Mouse (Mus musculus) telencephalon, adult 2 months (tissue): ENCODE measurements around the gene Kdm4b.
A peak's percentile ranks its signal among the peaks of the same experiment; 100 is the strongest.

Experiments
- DNase-seq: peaks from one replicate; pipeline ENCODE4 v3.0.0-alpha.2; 2011; ENCODE audit warnings: low read depth, low spot score

The Kdm4b gene

DNA sequence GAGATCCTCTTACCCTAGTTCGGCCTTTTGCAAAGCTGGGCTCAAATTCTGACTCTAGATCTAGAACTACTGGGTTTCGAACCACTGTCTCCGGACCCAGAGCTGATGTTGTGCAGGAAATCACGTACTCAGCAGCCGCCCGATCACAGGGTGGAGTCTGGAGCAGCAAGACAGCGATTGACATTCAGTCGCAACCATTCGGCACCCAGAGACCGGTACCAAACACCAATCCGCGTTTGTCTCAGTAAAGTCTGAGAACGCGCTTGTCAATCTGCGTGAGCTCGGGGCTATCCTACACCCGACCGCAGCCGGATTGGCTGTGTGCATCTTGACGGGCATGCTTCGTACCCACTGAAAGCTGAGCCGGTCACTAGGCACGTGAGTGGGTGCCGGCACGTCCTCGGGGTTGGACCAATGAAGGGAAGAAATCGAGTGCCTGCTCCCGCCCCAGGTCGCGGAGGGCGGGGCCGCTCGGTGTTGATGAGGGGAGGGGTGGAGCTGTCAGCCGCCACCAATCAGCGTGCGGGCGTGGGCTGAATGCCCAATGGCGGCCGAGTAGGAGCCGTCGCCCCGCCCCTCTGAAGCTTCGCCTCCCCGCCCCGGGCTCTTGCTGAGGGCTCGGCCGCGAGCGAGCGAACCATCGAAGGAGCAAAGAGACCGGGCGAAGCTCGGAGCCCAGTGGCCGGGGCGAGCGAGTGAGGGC lies at the start of gene Kdm4b:
Gene Kdm4b, plus strand, starts transcription at position 613 of the 703 bp plus-strand sequence.
- DNase-seq = peak; percentile 100

DNA sequence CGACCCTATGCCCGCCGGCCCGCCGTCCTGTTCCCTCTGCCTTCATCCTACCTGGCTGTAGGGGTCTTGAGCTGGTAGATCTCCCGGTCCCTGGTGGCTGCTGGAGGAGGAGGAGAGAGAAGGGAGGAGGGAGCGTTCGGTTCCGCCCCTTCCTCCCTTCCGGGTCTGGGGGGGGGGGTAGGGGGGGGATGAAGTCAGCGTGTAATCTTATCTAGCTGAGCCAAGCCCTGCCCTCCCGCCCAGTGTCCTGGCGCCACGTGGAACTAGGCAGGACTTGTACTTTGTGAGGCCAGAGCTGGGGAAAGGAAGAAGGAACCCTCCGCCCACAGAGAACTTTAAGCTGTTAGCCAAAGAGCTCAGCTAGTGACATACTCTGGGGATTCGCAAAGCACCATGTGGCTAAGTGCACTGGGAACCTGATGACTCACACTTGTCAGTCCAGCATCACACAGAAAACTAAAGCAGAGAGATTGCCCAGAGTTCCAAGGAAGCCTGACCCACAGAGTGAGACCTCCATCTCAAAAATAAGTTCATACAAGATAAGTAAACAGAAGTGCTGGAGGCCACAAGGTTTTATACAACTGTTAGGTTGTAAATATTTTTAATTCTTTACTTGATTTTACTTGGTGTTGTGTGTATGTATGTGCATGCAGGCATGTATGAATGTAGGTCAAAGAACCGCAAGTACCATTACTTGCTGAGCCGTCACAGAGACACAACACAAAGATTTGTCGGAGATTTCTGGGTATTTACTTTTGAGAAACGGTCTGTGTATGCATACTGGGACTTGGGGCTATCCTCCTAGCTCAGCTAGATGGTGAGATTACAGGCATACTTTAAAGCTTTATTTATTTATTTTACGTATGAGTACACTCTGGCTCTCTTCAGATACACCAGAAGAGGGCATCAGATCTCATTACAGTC lies 49.0 kb upstream of the Kdm4b start, which contains the start of gene Ticam1:
Gene Ticam1, minus strand, starts transcription at position 144 of the 924 bp plus-strand sequence.
- peak; percentile 83 for DNase-seq

DNA sequence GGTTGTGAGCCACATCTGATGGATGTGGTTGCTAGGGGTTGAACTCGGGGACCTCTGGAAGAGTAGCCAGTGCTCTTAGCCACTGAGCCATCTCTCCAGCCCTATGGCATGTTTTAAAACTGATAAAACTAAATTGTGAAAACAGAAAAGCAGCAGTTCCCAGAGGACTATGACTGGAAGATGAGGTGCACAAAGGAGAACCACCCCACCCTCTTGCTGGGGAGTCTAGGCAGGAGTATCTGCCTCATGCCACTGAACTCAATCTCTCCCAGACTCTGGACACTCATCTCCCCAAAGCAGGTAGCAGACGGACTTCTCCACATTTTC lies 48.3 kb upstream of the Kdm4b start:
- DNase-seq = no peak

GRCm38 (mm10) chr17:56278340-56278739 lies 47.5 kb upstream of the Kdm4b start:
- DNase-seq = no peak

GRCm38 (mm10) chr17:56279481-56280155 lies 46.2 kb upstream of the Kdm4b start:
- no peak for DNase-seq

- no peak for DNase-seq
Observed at GRCm38 (mm10) chr17:56281193-56281592, 44.7 kb upstream of the Kdm4b start.

GRCm38 (mm10) chr17:56282802-56283201 lies 43.1 kb upstream of the Kdm4b start:
- DNase-seq = no peak

GRCm38 (mm10) chr17:56283316-56283715 lies 42.5 kb upstream of the Kdm4b start:
- peak; percentile 59 for DNase-seq

- no peak for DNase-seq
Observed at GRCm38 (mm10) chr17:56285995-56286394, 39.9 kb upstream of the Kdm4b start.

DNA sequence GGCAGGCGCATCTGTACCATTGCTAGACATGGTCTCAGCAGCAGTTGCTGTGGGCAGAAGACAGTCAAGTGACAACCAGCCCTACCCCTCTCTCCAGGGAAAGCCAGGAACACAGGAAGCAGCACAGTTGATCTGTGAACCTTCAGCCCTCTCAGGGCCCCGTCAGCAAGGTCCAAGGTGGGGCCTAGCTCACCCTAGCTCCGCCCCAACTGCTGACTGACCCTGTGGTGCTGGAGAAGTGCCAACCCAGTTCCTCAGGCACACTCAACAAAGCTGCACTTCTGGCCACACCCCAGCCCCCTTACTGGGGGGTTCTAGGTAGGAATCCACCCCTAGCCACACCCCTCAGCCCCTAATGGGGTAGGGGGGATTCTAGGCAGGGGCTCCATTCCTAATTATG lies 38.0 kb upstream of the Kdm4b start:
- DNase-seq = no peak

DNA sequence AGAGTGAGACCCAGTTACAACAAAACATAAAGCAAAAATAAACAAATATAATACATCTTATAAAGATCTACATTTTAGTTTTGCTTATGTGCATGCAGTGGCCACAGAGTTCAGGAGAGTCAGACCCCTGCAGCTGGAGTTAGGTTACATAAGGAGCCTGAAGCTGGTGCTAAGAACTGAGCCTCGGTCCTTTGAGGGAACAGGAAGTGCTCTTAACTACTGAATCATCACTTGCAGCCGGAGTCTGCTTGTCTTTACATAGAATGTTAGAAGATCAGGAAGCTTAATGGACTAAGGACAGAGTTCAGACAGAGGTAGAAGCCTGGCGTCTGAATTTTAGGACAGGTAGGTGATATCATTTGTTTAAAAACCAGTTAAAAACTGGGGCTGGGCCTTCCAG lies 37.0 kb upstream of the Kdm4b start:
- no peak for DNase-seq

GRCm38 (mm10) chr17:56289371-56290331 lies 36.2 kb upstream of the Kdm4b start:
- DNase-seq = no peak

DNA sequence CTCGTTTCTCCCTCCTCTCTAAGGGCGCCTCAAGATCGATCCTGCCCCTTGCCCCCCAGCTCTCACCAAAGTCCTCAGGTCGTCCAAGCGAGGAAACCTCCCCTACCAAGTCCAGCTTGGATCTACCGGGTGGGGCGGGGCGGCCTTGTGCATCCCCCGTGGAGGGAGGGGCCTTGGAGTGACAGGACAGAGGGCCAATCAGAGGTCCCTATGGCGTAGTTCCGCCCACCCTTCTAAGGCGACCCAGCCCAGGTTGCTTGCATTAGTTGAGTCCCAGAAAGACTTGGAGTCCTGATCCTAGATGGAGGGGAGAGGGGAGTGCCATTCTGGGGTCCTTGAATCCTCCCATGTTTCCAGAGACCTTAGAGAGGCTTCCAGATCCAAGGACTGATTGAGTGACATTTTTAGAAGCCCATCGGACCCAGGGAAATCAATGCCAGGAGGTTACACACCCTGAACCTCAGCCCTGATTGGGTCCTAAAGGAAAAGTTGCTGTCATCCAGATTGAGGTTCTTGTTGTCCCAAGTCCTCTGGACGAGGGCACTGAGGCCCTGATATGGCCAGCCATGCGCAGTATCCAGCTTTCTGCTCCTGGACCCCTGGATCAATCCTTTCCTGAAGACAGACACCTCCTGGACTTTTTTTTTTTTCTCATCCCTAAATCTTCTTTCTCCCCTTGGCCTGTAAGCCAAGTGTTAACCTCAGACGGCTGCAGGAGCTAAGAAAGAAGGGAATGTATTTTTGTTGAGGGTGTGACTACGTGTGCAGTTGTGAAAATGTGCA lies 35.3 kb upstream of the Kdm4b start:
- no peak for DNase-seq

DNA sequence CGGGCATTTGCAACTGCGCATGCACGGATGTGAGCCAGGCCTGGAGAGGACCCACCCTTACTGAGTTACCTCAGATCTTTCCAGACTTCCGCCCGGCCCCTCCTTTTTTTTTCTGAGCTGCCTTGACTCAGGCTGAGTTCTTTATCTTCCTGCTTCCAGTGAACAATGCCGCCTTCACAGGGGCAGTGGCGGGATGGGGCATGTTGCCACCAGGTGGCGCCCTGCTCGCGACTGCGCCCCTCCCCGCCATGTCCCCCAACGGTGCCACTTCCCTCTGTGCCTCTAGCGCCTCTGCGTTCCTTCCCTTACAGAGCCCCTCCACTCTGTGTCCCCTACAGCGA lies 34.7 kb upstream of the Kdm4b start:
- no peak for DNase-seq

DNA sequence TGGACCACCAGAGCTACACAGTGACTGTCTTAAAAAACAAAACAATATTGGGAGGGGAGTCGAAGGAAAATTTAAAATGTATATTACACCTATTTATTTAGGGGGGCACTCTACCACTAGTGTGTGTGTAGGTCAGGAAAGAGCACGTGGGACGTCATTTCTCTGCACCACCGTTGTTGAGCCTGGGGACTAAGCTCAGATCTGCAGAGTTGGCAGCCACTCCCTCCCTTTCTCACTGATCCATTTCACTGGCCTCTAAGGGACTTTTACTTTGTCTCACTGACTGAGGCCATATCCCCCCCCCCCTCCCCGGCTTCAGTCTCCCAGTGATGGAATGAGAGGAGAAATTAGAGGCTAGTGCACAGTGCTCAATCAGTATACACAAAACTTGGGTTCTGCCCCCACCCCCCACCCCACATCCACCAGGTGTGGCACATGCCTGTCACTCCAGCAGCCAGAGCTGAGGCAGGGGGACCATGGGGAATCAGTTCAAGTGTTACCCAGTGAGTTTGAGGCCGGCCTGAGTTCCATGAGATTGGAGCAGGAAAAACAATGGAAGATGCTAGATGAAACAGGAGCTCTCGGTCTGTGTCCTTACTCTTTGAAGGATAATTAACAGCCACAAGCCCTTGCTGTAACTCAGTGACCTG lies 33.9 kb upstream of the Kdm4b start:
- no peak for DNase-seq

GRCm38 (mm10) chr17:56292531-56293222 lies 33.2 kb upstream of the Kdm4b start, which contains the start of gene Plin3:
Gene Plin3 (minus strand): TSS chr17:56292873.
- no peak for DNase-seq

DNA sequence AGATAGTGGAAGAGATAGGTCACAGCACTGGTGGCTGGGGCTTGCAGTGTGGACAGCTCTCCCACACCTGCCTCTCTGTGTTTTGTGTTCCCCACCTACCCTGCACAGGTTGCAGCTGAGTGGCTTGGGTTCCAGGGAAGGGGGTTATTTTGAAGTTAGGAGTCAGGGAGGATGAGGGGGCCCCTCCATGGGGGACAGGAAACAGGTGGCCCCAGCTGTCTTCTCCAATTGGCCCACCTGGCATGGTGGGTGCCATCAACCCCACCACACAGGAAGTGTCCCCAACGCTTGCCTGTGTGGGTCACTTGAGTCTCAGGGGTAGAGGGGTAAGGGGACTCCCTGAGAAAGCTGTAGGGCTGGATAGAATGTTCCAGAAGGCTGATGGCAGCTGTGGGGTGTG lies 32.6 kb upstream of the Kdm4b start:
- no peak for DNase-seq

DNA sequence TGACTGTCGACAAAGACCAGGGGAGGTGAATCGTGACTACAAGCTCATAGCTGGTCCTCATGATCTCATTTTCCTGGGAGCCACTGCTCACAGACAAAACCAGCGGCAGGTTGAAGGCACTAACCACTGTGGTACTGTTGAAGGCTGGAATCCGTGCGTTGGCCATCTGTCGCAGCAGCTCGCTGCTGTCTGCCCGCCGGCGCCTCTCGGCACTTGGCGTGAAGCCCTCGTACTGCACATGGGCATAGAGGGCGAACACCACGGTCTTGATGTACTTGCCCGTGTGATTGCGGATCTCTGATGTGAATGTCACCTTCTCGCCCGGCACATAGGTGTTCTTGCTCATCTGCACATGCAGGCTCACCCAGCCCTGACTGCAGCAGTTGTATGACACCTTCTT lies 31.6 kb upstream of the Kdm4b start:
- no peak for DNase-seq

GRCm38 (mm10) chr17:56296201-56296600 lies 29.7 kb upstream of the Kdm4b start:
- DNase-seq = no peak
